ENCODE assay signal across 14 mouse cellular contexts in genomic region chr16:85047310-85047709, GRCm38 (mm10).
"Had no signal": no experiment of that assay in that cellular context is flagged by ENCODE, and none has a peak within 500 bp of the region (broad histone marks: within the 10 kb centered on the region; RNA-seq: fewer than 3 reads in every experiment).

No protein-coding gene starts in this region.

- H3K27me3 ChIP-seq: limb, embryonic 15.5 days; liver, embryonic 12.5 days; lung, embryonic 15.5 days; megakaryocyte, embryonic 14.5 days; midbrain, embryonic 15.5 days had no signal

- H3K4me3 ChIP-seq: layer of hippocampus, adult 2 months; limb, embryonic 15.5 days; liver, embryonic 12.5 days; lung, embryonic 15.5 days; megakaryocyte, embryonic 14.5 days; midbrain, embryonic 15.5 days had no signal

- H3K36me3 ChIP-seq: liver, embryonic 12.5 days; midbrain, embryonic 15.5 days had no signal

- ATAC-seq: liver, embryonic 12.5 days; midbrain, embryonic 15.5 days had no signal

- H3K27ac ChIP-seq: layer of hippocampus, adult 2 months; limb, embryonic 15.5 days; liver, embryonic 12.5 days; lung, embryonic 15.5 days; macrophage; midbrain, embryonic 15.5 days had no signal

- H3K9me3 ChIP-seq: limb, embryonic 15.5 days; liver, embryonic 12.5 days; lung, embryonic 15.5 days; midbrain, embryonic 15.5 days had no signal

- DNase-seq: kidney, adult 18-20 months; kidney, postnatal 4 days; lung, postnatal 14 days; right cerebral cortex, adult 18-20 months; right cerebral cortex, postnatal 25 days; thymus, postnatal 36 days had no signal

- H3K4me2 ChIP-seq: limb, embryonic 15.5 days; liver, embryonic 12.5 days; lung, embryonic 15.5 days; midbrain, embryonic 11.5 days; midbrain, embryonic 15.5 days had no signal

- H3K9ac ChIP-seq: limb, embryonic 15.5 days; liver, embryonic 12.5 days; lung, embryonic 15.5 days; midbrain, embryonic 15.5 days had no signal

- H3K4me1 ChIP-seq: liver, embryonic 12.5 days; lung, embryonic 15.5 days; megakaryocyte, embryonic 14.5 days had no signal
